Mouse (Mus musculus): Measurements from ENCODE around the gene Gm20906. TPM values are rescaled to one million over a fixed set of nuclear protein-coding genes. Genes with fewer than 3 reads are reported as not detected.
"Not testable (repeated sequence)": the region's sequence is repeated elsewhere in the genome, so short reads cannot be mapped to it uniquely, and the experiment has no call there.

Gm20906 gene
- not detected in 2 replicates for polyA plus RNA-seq (2012; ENCODE audit: insufficient read depth, insufficient read length, missing spikeins)

DNA sequence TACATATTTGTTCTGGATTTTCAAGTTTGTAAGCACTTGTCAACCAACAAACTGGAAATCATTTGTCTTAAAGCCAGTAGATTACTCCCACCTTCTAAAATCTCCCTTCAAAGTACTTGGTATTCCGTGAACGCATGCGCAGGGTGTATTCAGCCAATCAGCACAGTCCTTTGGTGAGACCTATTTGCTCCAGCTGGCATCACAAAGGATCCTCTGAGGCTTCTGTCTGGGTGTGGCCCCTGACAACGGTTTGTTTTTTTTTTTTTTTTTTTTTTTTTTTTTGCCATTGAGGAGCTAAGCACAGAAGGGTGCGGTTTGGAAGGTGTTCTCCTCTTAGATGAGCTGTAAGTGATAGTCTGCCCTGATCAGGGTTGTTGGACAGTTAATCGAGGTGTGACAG, at the start of gene Gm20906:
Gene Gm20906, plus strand, starts transcription at position 301 of the 400 bp plus-strand sequence.
- H3K27ac ChIP-seq (replicated peaks; ENCODE audit: low read depth, low read length); H3K4me1 ChIP-seq (ENCODE audit: control insufficient read depth, insufficient read depth, insufficient read length, low read length); H3K4me3 ChIP-seq (ENCODE audit: insufficient read depth, low read depth, low read length): not testable (repeated sequence)

Measured in brown adipose tissue, adult 24 weeks (tissue).